ENCODE assay signal across 18 mouse cellular contexts in the genomic region with DNA sequence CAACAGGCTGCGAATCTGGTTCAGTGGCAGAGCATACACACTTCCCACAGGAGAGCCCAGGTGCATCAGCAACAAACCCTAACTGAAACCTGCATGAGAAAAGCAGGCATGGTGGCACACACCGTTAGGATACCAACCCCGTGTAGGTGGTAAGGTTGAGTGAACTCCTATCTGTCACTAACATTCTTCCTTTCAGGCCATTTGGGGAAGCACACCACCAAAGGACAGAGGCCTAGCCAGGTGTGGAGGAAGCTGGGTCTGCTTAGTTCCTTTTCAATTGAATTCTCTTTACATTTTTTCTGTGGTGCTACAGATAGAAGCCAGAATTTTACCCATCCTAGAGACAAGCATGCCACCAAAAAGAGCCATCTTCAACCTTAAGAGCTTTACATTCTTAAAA. TPM values are rescaled to one million over a fixed set of nuclear protein-coding genes. Genes with fewer than 3 reads are reported as not detected.
DNase-seq lines count a peak whose midpoint lies in the region; ATAC-seq and TF ChIP-seq lines count a peak whose summit lies in the region.
"Had no signal": no experiment of that assay in that cellular context is flagged by ENCODE, and none has a peak within 500 bp of the region (broad histone marks: within the 10 kb centered on the region; RNA-seq: fewer than 3 reads in every experiment).

No protein-coding gene starts in this region.

- H3K27me3 ChIP-seq in thymus, adult 2 months (ENCODE audit: control insufficient read depth, insufficient read depth, low read length), result no peaks in the 10 kb centered on the region
- no peaks in the 10 kb centered on the region for H3K27me3 ChIP-seq in liver, embryonic 12.5 days (replicated peaks)
- no peaks in the 10 kb centered on the region for H3K27me3 ChIP-seq in myocyte (ENCODE audit: control insufficient read depth, insufficient read depth, insufficient read length)
- H3K27me3 ChIP-seq: embryonic facial prominence, embryonic 15.5 days; limb, embryonic 12.5 days had no signal

- peak overlapping the region; percentile 45 for H3K4me2 ChIP-seq in liver, embryonic 12.5 days
- H3K4me2 ChIP-seq in myocyte (ENCODE audit: low read depth), result peak overlapping the region; percentile 15
- H3K4me2 ChIP-seq: embryonic facial prominence, embryonic 15.5 days; limb, embryonic 12.5 days; midbrain, embryonic 11.5 days had no signal

- peak overlapping the region; percentile 86 for H3K27ac ChIP-seq in thymus, adult 2 months (ENCODE audit: control insufficient read depth, insufficient read depth, low read length)
- peak overlapping the region; percentile 89 for H3K27ac ChIP-seq in liver, embryonic 12.5 days
- H3K27ac ChIP-seq: embryonic facial prominence, embryonic 15.5 days; gastrocnemius, adult 2 months; heart, adult 2 months; limb, embryonic 12.5 days had no signal

- DNase-seq in thymus, adult 2 months, result peak; percentile 30
- DNase-seq in thymus, adult 18-20 months, result no peak
- no peak for DNase-seq in right cerebral cortex, postnatal 4 days
- DNase-seq in embryo, embryonic 10 days (ENCODE audit: low spot score), result no peak
- DNase-seq in ovary, postnatal 14 days (ENCODE audit: low spot score), result no peak
- DNase-seq in urinary bladder, adult 2 months (ENCODE audit: low spot score), result no peak
- DNase-seq: adrenal gland, postnatal 10 days; cerebellum, adult 2 months; heart, postnatal 36 days had no signal

- no peaks in the 10 kb centered on the region for H3K79me2 ChIP-seq in myocyte (ENCODE audit: control insufficient read depth, insufficient read depth)

- no peak overlapping the region for H3K4me3 ChIP-seq in thymus, adult 2 months (ENCODE audit: control insufficient read depth, insufficient read depth, low read length)
- no peak overlapping the region for H3K4me3 ChIP-seq in liver, embryonic 12.5 days
- no peak overlapping the region for H3K4me3 ChIP-seq in myocyte
- H3K4me3 ChIP-seq: embryonic facial prominence, embryonic 15.5 days; gastrocnemius, adult 2 months; heart, adult 2 months; limb, embryonic 12.5 days had no signal

- no peaks in the 10 kb centered on the region for H3K36me3 ChIP-seq in thymus, adult 2 months (ENCODE audit: control insufficient read depth, insufficient read depth, low read length)
- no peaks in the 10 kb centered on the region for H3K36me3 ChIP-seq in liver, embryonic 12.5 days
- no peaks in the 10 kb centered on the region for H3K36me3 ChIP-seq in myocyte (ENCODE audit: control insufficient read depth, insufficient read depth)
- H3K36me3 ChIP-seq: embryonic facial prominence, embryonic 15.5 days; limb, embryonic 12.5 days had no signal

- no peak for TF ChIP-seq POLR2A in thymus, adult 2 months (IDR thresholded peaks at IDR 0.05; ENCODE audit: control insufficient read depth, extremely low read depth, insufficient read depth, low read length, poor library complexity)
- TF ChIP-seq POLR2A in myocyte (IDR thresholded peaks at IDR 0.05; ENCODE audit: insufficient read length, low read depth), result no peak

- no peak for TF ChIP-seq CTCF in thymus, adult 2 months (IDR thresholded peaks at IDR 0.05; ENCODE audit: borderline replicate concordance, control insufficient read depth, extremely low read depth, insufficient read depth, low read length, poor library complexity)

- H3ac ChIP-seq in myocyte (ENCODE audit: control insufficient read depth, insufficient read length), result no peak overlapping the region

- no peak for ATAC-seq in liver, embryonic 12.5 days
- ATAC-seq: forebrain, embryonic 14.5 days; lung, postnatal 0 days had no signal

- H3K4me1 ChIP-seq in thymus, adult 2 months (replicated peaks; ENCODE audit: control insufficient read depth, insufficient read depth, low read length), result peaks cover 55% of the 10 kb centered on the region
- H3K4me1 ChIP-seq in liver, embryonic 12.5 days, result peaks cover 97% of the 10 kb centered on the region
- H3K4me1 ChIP-seq: embryonic facial prominence, embryonic 15.5 days; limb, embryonic 12.5 days had no signal

- WGBS in thymus, adult 2 months, result 5% methylated on average over 3 of the region's 3 CpGs
- 40% methylated on average over 3 of the region's 3 CpGs for WGBS in liver, embryonic 12.5 days (ENCODE audit: insufficient replicate concordance)

- H3K9ac ChIP-seq in liver, embryonic 12.5 days, result peak overlapping the region; percentile 51
- H3K9ac ChIP-seq: embryonic facial prominence, embryonic 15.5 days; limb, embryonic 12.5 days had no signal

- no peaks in the 10 kb centered on the region for H3K9me3 ChIP-seq in liver, embryonic 12.5 days (replicated peaks)
- H3K9me3 ChIP-seq: embryonic facial prominence, embryonic 15.5 days; limb, embryonic 12.5 days had no signal

TF ChIP-seq in myocyte, 11 proteins besides CTCF, POLR2A, EP300 and RAD21:
- no peak for TF ChIP-seq USF1 (IDR thresholded peaks at IDR 0.05; ENCODE audit: low read depth)
- no peak for TF ChIP-seq TCF12 (IDR thresholded peaks at IDR 0.05; ENCODE audit: insufficient read depth, poor library complexity, severe bottlenecking)
- no peak for TF ChIP-seq MYOD1 (IDR thresholded peaks at IDR 0.05; ENCODE audit: control insufficient read depth in 1 of 3, insufficient read length in 2 of 3, low read depth in 2 of 3)
- TF ChIP-seq E2F4 (IDR thresholded peaks at IDR 0.05; ENCODE audit: insufficient read depth), result no peak
- TF ChIP-seq MYOG (IDR thresholded peaks at IDR 0.05; ENCODE audit: control insufficient read depth in 1 of 3, insufficient read depth in 1 of 3, insufficient read length in 2 of 3, low read depth in 2 of 3), result no peak

RNA-seq across cellular contexts. Expression of gene Usp7, which starts 44.3 kb away (rescaled TPM):
- polyA plus RNA-seq in thymus, adult 2 months (2012; rRNA removed), result 81.7 and 94.8 TPM in 2 replicates
- 32.9 and 33.5 TPM in 2 replicates for polyA plus RNA-seq in liver, embryonic 12.5 days (2016; fragmentation: Nextera tagmentation; extraction: Ambion mirVana)
- polyA plus RNA-seq in myocyte (2012; fragmentation: generic; extraction: Trizol), result 24.0 TPM
- 61.8 and 67.7 TPM in 2 replicates for polyA plus RNA-seq in urinary bladder, adult 2 months (2012; rRNA removed)
